Mouse (Mus musculus) fat pad, adult 2 months (tissue): Measurements from ENCODE around the gene Gm49711.
"Not testable (repeated sequence)": the region's sequence is repeated elsewhere in the genome, so short reads cannot be mapped to it uniquely, and the experiment has no call there.

ENCODE experiments used
- DNase-seq: peaks from one replicate; pipeline ENCODE4 v3.0.0-alpha.2; 2011; ENCODE audit warnings: low read depth, low spot score; ENCODE audit errors: extremely low read depth

Gene Gm49711

DNA sequence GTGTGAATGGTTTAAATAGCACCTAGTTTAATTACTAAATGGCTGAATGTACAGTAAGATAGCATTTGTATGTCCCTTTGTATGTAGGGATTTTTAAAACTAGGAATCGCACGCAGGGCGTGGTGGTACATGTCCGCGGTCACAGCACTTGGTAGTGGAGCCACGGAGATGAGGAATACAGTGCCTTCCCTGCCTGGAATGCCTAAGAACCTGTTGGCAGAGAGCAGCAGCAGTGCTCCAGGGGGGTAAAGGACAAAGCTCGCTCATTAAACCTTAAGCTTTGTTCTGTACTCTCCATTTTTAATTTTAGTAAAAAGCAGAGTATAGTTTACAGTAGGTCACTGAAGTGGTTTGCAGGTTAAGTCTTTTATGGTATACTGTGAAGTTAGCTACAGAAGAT, 3.5 kb downstream of the Gm49711 start:
- no peak for DNase-seq

DNA sequence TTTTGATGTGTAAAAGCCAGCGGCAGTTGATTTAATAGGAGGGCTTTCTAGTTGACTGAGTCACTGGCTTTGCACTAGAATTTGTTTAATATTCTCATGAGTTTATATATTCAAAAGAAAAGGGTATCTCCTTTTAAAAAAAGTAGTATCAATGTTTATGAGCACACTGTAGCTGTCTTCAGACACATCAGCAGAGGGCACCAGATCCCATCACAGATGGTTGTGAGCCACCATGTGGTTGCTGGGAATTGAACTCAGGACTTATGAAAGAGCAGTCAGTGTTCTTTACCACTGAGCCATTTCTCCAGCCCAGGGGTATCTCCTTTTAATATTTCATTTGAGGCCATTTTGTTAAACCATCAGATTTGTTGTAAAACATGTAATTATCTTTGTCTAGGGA, 4.7 kb downstream of the Gm49711 start:
- DNase-seq: no peak

DNA sequence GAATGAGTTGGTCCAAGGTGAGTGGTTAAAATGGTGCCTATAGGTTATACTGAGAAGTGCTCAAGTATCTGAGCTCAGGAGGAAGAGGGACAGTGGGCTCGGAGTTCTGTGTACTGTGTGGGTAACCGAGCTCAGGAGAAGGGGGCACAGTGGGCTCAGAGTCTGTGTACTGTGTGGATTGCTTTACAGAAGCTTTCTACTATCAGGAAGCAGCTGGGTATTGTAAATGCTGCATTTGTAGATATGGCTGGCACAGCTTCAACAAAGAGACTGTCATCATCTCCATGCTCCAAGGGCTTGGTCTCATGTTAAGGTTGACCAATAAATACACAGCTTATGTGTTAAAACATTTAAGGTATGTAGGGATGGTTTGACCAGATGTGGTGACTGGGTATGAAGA, 6.7 kb downstream of the Gm49711 start:
- no peak for DNase-seq

DNA sequence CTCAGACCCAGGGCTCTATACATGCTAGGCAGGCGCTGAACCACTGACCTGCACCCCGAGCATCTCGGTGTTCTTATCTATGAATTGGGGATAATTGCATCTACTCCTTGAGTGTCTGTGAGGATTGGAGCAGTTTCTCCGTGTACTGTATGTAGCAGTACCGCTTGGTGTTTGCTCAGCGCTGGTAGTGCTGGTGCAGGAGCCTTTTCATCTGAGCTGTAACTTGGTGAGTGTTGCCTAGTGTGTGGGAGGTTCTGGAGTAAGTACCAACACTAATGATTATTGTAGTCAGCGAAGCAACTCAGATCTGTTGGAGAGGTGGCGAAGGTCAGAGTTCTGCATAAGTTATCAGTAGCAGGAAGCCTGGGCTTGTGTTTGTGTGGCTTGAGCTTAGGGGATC, 12.2 kb downstream of the Gm49711 start:
- no peak for DNase-seq

DNA sequence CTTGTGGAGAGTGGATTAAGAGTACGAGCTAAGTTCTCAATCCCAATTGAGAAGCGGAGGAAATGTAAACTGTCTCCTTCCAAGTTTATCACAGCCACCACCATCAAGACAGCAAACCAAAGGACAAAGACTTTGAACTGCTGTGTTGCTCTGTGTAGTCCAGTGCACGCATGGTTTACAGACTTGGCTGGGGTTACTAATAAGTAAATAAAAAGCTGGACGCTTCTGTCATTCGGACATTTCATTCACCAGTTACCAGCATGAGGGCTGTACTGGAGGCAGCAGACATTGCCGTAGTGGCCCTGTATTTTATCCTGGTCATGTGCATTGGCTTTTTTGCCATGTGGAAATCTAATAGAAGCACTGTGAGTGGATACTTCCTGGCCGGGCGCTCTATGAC, 18.7 kb downstream of the Gm49711 start:
- no peak for DNase-seq

DNA sequence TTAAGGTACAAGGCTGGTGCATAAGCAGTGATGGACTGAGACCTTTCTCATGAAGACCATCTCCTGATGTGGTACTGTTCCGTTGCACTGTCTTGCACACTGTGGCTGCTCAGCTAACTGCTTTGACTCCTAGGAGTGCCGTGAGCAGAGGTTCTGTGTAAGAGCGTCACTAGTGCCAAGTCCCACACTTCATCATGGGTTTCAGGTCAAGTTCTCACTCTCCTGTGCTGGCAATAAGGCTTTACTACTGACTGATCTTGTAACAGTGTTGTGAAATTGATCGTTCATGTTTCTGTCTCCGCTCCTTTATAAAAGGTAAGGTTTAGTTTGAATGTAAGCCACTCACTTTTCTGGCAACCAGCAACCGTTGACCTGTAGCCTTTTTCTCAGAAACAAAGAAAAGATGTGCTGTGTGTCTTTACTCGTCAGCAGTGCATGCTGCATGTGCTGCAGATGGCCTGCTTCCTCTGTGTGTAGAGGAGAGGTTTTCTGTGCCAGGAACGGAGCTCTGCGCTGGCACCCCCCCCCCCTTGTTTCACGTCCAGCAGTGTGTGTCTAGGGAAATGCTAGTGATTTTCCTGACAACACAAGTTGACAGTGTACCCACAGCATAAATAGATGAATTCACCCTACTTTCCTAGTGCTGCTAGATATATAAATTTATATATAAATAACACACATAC, 25.8 kb downstream of the Gm49711 start:
- no peak for DNase-seq

DNA sequence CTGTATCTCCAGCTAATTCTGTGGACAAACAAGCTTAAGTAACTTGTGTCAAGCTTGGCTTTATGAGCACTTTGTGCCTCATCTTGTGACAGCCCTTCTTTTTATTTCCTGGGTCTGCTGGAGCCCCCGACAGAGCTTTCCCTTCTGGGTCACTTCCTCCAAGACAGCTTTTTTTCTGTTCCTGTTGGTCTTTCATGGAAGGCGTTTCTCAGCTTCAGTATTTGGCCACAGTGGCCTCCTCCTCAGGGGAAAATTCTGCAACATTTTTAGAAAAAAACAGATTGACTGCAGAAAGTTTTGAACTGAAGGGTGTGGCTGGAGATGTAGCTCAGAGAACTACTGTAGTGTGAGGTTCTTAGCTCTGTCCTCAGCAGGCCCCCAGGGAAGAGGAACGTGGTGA, 31.1 kb downstream of the Gm49711 start:
- no peak for DNase-seq

DNA sequence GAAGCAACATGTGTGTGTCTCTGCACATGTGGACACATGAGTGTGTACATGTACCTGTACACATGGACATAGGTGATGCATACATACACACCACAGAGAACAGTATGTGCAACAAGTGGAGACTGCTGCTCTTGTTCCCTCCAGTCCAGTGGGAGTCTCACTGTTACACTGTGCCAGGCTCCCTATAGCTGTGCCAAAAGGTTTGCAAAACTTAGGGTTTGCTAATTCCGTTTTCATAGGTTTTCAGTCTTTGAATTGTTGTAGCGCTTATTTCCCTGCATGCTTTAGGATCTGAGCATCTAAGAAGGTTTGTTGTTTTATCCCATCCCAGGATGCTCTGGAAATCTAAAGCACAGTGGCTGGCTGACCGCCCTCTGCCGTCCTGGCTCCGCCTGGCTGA, 33.8 kb downstream of the Gm49711 start:
- DNase-seq: no peak

DNA sequence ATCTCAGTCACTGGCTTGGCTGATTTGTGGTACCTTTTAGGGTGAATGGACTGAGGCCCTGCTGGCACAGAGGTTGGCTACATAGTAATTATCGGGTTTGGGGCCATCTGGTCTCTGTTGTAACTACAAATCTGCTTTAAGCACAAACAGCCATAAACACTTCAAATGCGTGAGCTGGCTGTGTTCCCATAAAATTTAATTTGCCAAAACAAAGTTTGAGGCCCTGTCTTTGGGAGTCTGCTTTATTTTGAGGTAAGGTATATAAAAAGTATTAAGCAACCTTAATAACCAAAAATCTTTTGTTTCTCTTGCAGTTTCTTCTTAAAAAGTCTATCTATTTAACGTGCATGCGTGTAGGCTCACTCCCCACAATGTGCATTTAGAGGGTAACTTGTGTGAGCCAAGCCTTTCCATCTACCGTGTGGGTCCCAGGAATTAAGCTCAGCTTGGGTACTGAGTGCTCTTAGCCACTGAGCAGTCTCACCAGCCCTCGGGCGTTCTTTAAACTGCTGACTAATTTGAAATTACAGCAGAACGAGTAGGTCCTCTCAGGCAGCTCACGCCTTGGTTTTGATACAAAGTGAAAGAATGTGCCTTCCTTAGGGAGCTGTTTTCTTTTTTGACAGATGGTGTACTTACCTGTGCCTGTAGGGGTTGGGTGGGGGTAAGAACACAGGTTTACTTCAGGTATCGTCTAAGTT, 40.4 kb downstream of the Gm49711 start:
- DNase-seq: peak; percentile 37

DNA sequence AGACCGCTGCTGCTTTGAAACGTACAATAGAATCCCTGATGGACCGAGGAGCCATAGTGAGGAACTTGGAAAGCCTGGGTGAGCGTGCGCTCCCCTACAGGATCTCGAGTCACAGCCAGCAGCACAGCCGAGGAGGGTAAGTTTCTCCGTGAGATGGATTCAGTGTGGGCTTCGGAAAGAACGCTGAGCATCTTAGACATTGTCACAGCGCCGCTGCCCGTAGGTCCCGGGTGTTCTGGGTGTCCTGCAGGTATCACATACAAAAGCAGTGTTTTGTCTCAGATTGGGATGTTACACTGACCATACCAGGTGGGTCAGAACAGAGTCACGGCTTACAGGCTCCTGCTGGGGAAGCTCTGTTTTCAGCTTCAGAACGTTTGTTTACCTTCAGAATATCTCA, 41.5 kb downstream of the Gm49711 start:
- no peak for DNase-seq

DNA sequence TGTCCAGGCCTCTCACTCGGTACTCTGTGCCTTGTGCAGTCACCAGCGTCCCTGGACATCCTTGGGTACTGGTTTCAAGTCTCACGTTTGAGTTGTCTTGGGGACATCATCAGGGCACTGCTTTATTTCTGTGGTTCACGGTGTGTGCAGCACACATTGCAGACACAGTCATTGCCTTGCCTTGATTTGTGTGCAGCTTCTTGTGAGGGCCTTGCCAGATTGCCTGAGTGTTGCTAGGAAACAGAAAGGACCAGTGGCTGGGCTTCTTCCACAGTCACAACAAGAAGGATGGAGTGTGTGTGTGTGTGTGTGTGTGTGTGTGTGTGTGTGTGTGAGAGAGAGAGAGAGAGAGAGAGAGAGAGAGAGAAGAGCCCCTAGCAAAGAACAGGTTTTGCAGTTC, 42.0 kb downstream of the Gm49711 start:
- DNase-seq: no peak

DNA sequence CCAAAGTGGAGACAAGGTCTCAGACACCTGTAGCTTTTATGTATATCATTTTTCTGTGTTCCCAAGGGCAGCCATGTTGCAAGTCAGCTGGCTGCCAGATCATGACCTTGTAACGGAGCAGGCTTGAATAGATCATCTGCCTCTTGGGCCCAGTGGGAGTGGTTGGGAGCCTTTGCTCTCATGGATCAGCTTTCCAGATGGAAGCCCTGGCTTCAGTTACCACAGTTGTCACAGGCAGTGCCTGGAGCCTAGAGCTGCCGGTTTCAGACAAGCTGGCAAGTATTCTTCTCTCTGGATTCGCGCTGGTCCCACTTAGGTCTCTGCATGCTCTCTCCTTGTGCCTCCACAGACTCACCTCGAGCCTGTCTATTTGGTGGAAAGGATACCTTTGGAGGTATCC, 44.0 kb downstream of the Gm49711 start:
- DNase-seq: no peak

DNA sequence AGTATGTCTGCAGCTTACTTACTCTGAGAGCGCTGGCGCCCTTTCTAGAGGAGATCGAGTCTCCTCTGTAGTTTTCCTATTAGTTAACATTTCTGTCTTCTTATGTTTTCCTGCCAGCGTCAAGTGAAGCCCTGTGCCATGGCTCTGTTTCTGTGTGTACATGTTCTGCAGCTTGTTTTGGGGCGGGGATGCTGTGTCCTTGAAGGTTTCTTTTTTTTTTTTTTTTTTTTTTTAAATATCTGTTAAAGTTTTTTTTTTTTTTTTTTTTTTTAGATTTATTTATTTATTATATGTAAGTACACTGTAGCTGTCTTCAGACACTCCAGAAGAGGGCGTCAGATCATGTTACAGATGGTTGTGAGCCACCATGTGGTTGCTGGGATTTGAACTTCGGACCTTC, 44.8 kb downstream of the Gm49711 start:
- not testable (repeated sequence) for DNase-seq

DNA sequence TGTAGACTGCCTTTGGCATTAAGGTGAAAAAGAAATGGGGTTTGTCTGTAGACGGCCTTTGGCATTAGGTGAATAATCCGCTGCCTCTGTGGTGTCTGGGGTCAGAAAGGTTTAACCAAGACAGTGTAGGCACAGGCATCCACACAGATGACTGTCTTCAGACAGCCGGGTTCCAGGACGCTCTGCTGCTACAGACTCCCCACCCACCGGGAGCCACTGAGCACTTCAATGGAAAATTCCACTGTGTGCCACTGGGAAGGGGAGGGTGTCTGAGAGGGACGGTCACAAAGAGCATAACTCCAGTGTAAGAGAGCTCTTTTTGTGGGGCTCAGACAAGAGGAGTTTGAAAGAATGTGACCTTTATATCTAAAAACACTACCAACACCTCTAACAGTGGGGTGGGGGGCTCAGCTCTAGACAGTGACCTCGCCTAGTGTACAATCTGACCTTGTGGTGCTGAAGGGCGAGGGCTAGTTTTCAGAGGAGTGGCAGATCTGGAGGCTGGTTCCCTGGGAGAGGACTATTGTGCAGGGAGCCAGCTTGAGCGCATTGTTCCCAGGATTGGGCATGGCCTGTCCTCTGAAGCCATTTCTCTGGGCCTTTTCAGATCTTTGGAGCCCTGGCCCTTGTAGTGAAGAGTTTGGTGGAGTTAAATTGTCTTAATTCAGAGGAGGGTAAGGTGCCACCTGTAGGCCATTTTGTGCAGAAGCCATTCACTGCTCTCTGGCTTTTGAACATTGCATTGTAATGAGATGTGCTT, 45.6 kb downstream of the Gm49711 start:
- DNase-seq: no peak

DNA sequence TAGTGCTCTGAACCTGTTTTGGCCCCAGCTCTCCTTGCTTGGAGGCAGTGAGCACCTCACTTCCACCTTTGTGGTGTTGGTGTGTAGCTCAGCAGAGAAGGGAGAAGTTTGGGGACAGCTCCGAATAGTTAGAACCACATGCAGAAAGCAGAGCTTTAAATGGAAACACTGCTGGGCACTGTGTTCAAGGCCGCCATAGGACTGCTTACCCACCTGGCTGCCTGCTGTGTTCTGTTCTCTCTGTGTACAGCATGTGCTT, 46.1 kb downstream of the Gm49711 start:
- no peak for DNase-seq

DNA sequence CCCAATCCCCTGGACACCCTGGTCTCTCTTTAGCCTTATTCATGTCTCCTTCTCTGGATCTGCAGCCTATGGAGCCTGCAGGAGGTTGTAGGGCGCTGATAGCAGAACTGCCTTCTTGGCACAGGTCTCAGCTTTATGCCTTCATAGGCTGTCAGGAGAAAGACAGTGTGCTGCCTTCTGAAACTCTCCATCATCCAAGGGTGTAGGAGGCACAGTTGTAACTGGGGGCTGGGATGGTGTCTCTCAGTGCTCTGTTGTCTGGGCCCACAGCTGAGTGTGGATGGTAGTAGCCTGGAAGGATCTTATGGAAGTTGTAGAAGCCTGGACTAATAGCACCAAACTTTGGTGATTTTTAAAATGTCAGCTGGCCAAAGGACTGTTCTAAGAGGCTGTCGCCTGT, 46.8 kb downstream of the Gm49711 start:
- no peak for DNase-seq

DNA sequence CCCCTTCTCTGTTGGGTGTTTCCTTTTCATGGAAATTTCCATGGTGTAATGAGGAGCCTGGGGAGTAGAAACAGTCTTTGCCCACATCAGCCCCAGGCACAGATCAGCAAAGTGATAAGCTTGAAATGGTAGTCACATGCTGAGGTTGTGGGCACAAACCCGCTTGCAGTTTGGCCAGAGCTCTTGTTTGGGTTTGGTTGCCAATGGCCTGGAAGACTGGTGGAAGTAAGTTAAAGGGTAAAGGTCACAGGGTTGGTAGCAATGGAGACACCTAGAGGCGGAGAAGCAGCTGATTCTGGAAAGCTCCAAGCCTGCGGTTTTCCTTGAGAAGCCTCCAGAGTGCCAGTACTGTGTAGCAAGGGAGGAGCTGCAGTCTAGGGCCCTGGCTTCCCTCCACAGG, 47.5 kb downstream of the Gm49711 start:
- peak; percentile 93 for DNase-seq

DNA sequence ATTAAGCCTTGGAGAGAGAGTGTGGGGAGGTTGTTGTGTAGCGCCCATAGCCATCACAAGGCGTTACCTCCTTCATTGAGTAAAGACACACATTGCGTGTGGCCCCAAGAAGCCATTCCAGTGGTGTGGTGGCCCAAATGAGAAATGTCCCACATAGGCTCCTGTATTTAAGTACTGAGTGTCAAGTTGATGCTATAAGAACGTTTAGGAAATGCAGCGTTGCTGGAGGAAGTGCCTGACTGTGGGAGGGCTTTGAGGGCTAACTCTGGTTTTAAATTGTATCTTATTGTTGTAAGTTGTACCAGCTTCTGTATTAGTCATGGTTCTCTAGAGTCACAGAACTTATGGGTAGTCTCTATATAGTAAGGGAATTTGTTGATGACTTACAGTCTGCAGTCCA, 49.2 kb downstream of the Gm49711 start:
- DNase-seq: no peak

DNA sequence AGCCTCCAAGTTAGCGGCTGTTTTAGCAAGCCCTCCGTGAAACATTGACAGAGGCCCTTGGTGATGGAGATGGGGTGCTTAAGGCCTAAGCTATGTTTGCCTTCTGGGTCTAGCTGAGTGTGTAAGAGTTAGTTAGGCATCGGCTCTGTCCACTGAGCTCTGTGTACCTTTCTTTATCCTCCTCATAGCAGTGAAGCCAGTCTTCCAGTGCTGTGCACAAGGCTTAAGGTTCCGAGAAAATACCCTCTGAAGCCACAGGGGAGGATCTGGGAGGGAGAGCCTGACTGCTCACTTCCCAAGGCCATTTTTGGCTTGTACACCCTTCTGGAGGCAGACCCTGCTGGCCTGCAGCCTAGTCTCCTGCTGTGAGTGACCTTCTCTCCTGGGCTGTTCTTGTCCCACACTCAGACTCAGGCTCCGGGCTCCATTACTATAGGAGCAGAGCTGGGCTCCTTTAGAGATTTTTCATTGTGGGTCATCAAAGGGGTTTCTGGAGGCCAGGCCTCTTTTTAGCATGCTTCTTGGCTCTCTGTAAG, 56.7 kb downstream of the Gm49711 start:
- DNase-seq: no peak

DNA sequence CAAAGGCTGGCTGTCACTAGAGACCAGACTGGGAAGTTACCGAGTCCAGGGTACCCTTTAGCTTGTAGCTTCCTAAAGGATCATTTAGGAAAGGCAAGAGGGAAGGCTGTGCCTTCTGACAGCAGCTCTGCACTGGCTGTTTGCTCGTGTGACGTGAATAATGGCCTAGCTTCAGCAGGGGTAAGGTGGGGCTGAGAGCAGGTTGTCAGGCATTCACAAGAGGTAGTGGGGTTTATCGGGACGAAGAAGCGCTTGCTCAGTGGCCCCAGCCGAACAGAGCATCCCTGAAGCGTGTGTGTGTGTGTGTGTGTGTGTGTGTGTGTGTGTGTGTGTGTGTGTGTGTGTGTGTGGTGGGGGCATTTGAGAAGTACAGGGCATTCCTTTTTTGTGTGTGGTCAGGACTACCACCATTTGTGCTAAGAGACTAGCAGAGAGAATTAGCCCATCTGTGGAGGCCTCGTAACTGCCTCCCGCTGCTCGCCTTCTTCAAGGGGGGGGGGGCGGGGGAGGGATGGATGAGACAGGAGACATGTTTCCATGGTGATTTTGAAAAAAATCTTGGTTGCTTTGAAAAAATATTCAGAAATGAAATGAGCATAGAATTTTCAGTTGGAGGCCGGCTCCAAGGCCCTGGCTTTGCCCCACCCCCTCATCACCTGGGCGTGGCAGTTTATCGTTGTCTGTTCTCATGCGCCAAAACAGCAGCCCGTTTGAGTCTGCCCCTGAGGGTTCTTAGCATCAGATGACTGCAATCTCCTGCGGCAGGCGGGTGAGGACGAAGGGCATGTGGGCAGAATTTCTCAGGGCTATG, 57.7 kb downstream of the Gm49711 start:
- DNase-seq: no peak
